Mouse (Mus musculus): Measurements from ENCODE around the gene Bcl6.
A peak's percentile ranks its signal among the peaks of the same experiment; 100 is the strongest.

The Bcl6 gene

GRCm38 (mm10) chr16:23988466-23989208 lies at the start of gene Bcl6, which contains the start of gene Gm37419:
Gene Bcl6 (minus strand): TSS chr16:23988852.
Gene Gm37419 (plus strand): TSS chr16:23988482.
- peak; percentile 90 for DNase-seq (ENCODE audit: low spot score)

DNA sequence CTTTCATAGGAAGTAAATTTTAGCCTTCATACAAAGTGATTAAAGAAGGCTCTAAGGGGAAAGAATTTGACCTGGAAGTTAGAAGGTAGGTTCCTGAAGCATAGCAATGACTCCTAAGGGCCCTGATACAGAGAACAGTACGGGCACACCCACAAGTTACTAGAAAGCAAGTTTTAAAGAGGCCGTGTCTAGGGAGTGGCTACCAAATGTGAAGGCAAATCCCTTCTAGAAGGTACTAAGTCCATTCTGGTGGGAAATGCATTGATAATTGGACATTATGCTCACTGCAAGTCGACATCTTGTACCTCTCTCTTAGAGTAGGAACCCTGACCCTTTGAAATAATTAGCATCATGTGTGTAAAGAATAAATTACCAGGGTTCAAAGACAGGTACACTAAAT lies 47.7 kb upstream of the Bcl6 start:
- DNase-seq (ENCODE audit: low spot score): no peak

- no peak for DNase-seq (ENCODE audit: low spot score)
Observed at GRCm38 (mm10) chr16:24035767-24036166, 47.1 kb upstream of the Bcl6 start.

DNA sequence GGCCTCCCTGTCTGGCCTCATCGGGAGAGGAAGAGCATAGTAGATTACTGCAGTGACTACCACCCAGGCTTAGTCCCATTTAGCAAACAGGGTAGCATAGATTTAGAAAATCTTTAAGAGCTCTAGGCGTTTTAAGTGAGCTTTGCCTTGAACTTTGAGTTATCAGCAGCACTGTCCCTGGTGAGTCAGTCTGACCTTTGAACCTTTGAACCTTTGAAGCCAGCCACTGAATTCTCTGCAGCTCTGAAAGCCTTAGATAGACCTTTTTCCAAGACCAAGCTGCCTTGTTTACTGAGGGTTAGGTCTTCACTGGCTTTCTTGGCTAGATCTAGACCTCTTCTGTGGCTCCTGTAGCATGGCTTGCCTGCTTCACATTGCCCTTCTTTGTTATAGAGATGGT lies 45.8 kb upstream of the Bcl6 start:
- peak; percentile 81 for DNase-seq (ENCODE audit: low spot score)

DNA sequence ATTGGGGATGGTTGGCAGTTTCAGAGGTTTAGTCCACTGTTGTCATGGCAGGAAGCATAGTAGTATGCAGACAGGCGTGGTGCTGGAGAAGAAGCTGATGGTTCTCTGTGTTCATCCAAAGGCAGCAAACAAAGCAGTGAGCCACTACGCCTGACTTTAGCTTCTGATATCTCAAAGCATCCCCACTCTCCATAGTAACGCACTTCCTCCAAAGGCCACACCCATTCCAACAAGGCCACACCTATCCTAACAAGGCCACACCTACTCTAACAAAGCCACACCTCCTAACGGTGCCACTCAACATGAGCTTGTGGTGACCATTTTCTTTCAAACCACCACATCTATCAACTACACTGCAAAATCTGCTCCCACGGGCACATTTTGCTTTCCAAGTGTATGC lies 44.6 kb upstream of the Bcl6 start:
- DNase-seq (ENCODE audit: low spot score): no peak

GRCm38 (mm10) chr16:24029965-24030672 lies 41.5 kb upstream of the Bcl6 start:
- no peak for DNase-seq (ENCODE audit: low spot score)

- DNase-seq (ENCODE audit: low spot score): no peak
Observed at GRCm38 (mm10) chr16:24025442-24025841, 36.8 kb upstream of the Bcl6 start.

DNA sequence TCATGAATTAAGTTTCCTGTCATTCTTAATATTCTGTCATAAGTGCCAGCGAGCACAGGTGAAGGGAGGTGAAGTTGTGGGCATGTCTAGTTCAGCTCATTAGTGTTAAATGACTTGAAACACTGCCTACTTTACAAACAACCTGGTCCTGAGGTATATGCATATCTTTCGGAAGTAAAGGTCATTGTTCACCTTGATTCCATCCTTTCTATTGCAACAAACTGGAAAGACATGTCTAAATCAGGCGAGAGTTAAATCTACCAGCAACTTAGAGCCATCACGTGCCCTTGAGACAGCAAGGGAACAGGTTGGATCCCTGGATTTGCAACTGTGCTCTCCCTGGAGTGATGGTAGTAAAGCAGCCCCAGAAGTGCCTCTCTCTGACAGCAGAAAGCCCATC lies 34.0 kb upstream of the Bcl6 start:
- no peak for DNase-seq (ENCODE audit: low spot score)

DNA sequence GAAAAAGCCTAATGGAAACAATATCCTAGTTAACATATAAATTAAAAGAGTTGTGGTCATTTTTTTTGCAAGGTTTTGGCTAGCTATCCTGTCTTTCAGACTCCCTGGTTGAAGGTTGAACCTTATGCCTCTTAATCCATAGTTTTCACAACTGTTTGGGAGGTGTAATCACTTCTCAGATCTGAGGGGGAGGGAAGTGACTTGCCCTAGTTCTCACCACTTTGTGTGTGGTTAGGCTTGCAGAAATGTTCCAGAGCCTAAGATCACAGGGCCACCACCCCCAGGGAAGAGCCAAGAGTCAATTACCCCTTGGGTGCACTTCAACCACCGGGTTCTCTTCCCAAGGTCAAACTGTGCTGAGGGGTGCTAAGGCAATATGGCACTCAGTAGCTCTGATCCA lies 33.1 kb upstream of the Bcl6 start:
- no peak for DNase-seq (ENCODE audit: low spot score)

GRCm38 (mm10) chr16:24016742-24017141 lies 28.1 kb upstream of the Bcl6 start:
- no peak for DNase-seq (ENCODE audit: low spot score)

DNA sequence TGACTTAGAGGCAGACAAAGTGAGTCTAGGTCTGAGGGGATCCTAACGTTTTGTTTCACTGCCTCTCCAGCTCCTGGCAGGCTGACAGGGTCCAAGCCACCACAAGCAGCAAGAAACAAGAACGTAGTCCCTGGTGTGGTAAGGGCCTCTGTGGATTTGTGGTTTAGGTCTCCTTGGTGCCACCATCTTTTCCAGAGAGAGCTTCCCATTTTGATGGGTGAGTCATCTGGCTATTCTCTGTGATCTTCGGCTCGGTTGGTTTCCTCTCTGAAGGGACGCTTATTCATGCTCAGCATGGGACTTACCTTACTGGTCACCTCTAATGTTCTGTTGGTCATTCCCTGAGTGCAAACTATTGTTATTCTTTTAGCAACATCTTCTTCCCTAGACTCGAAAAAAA lies 27.6 kb upstream of the Bcl6 start:
- no peak for DNase-seq (ENCODE audit: low spot score)

- DNase-seq (ENCODE audit: low spot score): no peak
Observed at GRCm38 (mm10) chr16:24014378-24014777, 25.7 kb upstream of the Bcl6 start.

DNA sequence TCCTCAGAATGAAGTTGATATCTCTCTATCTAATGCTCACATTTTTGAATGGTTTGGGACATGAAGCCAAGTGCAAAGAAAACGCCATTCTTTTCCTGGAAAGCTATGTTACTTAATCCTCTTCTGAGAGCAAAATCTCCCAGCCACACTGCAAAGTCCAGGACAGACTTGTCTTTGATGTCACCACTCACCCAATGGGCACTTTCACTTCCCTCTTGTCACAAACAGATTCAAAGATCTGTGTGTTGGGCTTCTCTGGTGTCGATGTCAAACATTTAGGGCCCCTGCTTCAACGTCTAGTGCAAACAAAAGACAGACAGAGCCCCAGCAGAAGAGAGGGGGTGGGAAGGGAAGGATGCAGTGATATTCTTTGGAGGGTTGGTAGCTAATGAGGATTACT lies 23.4 kb upstream of the Bcl6 start:
- peak; percentile 25 for DNase-seq (ENCODE audit: low spot score)

- peak; percentile 46 for DNase-seq (ENCODE audit: low spot score)
Observed at GRCm38 (mm10) chr16:24011306-24011705, 22.7 kb upstream of the Bcl6 start.

DNA sequence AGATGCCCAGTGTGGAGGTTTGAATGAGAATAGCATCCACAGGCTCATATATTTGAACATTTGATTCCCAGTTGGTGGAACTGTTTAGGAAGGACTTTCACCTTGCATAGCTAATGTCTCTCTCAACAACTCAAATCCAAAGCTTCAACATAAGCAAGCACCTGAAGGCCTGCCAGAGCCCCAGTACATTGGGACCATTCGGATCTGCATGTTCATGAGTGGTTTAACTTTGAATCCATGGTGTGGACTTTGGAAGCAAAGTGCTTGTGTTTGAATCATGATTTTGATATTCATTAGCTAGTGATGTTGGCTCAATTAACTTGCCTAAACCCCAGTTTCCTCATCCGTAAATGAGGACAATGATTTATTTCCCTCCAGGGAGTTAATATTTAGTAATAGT lies 21.2 kb upstream of the Bcl6 start:
- no peak for DNase-seq (ENCODE audit: low spot score)

GRCm38 (mm10) chr16:24005928-24006327 lies 17.3 kb upstream of the Bcl6 start:
- DNase-seq (ENCODE audit: low spot score): no peak

DNA sequence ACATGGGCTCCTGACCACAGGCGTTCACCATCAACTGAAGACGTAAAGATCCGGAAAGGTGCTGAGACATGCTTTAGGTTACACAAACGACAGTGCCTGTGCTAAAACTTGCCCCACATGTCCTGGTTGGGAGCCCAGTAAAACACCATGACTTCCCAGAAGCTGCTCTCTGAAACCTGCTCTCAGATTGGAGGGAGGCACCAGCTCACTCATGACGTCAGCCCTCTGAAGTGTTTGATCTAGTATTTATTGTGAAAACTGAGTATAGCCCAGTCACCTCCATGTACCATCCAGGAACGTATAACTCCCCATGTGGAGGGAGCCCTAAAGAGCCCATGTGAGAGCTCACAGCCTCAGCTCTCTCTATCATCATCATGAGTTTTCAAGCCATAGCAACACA lies 9.3 kb upstream of the Bcl6 start:
- no peak for DNase-seq (ENCODE audit: low spot score)

- DNase-seq (ENCODE audit: low spot score): no peak
Observed at GRCm38 (mm10) chr16:23997228-23997627, 8.6 kb upstream of the Bcl6 start.

DNA sequence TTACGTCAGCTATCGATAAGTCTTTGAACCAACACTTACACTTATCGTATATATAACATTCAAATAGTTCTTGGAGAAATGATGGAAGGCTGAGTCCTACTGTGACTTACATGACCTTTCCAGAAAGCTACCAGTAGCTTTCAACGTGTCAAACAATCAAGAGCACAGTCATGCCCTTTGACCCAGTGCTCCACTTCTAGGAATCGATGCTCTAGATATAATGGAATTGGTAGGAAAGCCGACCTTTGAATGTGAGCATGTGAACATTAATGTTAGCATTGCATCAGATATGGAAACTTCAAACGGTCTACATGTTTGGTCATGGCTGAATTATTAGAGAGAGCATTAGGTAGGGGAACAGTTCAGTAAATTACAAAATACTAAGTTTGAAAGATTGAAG lies 7.7 kb upstream of the Bcl6 start:
- DNase-seq (ENCODE audit: low spot score): peak; percentile 16

DNA sequence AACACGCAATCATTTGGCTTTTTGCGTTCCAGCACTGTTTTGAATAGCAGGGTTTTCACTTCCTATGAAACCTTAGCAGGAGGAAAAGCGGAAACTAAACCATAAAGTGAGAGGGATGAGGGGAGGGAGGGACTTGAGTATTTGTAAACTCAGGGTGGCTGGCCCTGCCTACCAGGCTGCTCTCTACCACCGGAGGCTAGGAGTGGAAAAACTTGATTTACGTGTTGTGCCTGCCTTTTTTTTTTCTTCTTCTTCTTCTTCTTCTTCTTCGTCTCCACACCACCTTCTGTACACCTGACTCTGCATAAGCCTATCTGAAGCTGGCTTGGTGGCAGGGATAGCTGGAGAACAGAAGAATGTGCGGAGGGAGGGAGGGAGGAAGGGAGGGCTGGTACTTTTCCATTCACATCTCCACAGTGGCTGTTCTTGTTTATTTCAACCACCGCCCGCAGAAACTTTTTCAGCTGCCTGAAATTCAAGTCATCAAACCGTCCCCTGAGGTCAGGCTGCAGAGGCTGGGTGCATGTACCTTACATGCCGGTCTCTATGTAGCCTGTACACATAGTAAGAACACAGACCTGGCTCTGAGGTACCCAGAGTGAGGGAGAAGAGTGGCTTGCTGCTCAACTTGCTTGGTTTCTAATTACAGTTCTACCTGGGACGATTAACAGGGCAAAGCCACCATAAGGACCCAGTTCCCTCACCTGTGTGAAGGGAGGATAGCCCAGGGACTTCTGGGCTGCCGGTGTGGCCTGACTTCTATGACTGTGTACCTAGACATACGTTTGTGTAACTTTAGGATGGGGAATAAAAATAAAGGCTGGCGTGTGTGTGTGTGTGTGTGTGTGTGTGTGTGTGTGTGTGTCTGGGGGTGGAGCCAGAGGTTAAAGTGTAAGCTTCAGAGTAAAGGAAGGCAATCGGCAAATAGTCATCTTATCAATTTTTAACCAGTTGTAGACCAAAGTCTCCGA lies 5.0 kb upstream of the Bcl6 start:
- peak; percentile 76 for DNase-seq (ENCODE audit: low spot score)

GRCm38 (mm10) chr16:23991846-23992580 lies 3.4 kb upstream of the Bcl6 start:
- peak; percentile 15 for DNase-seq (ENCODE audit: low spot score)

DNA sequence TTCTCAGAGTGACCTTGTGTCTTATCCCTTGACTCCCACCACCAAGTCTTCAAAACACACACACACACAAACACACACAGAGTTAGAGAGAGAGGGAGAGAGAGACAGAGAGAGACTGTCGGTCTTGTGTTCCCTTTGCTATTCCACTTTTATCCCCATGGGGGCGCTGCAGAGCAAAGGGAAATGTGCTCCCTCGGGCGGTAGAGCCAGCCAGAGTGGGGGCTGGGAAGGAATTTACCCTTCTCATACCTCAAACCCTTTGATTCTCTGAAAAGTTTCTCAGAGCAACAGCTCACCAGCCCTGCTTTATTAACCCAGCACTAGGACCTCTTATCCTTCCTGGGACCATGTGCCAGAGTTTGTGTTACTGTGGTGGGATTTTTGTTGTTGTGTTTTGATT lies 2.5 kb upstream of the Bcl6 start:
- peak; percentile 82 for DNase-seq (ENCODE audit: low spot score)

All from yolk sac, embryonic 10.5 days (tissue).